Mouse (Mus musculus) neural tube, embryonic 11.5 days (tissue): ENCODE measurements around the gene Itih1. TPM values are rescaled to one million over a fixed set of nuclear protein-coding genes. Genes with fewer than 3 reads are reported as not detected.

Source experiments
- ATAC-seq: fragments of 200-750 bp; cut with Nextera tagmentation; 2 replicates; pipeline ENCODE4 v1.8.0; 2017; ENCODE audit warnings: moderate number of reproducible peaks, mild to moderate bottlenecking, moderate TSS enrichment, moderate library complexity; ENCODE audit not compliant: insufficient read depth, low FRiP score, low TSS enrichment
- DNase-seq: peaks from one replicate; pipeline ENCODE4 v3.0.0-alpha.2; 2015; ENCODE audit warnings: low spot score
- H3K27ac ChIP-seq: fragments of 300-500 bp; sonication (generic); 2 replicates; pipeline ENCODE4 v1.5.1; 2014; ENCODE audit warnings: low read depth, mild to moderate bottlenecking, low read length
- H3K27me3 ChIP-seq: fragments of 300-500 bp; sonication (generic); 2 replicates; pipeline ENCODE4 v1.6.1; 2014; ENCODE audit warnings: mild to moderate bottlenecking, low read length, mixed read lengths; ENCODE audit not compliant: control insufficient read depth, insufficient read depth
- H3K36me3 ChIP-seq: fragments of 300-500 bp; sonication (generic); 2 replicates; pipeline ENCODE4 v1.6.1; 2014; ENCODE audit warnings: mild to moderate bottlenecking, low read length, moderate library complexity, mixed read lengths; ENCODE audit not compliant: control insufficient read depth, insufficient read depth
- H3K4me1 ChIP-seq: fragments of 300-500 bp; sonication (generic); 2 replicates; pipeline ENCODE4 v1.6.1; 2014; ENCODE audit warnings: low read length, mixed read lengths; ENCODE audit not compliant: control insufficient read depth, insufficient read depth
- H3K4me2 ChIP-seq: fragments of 300-500 bp; sonication (generic); 2 replicates; pipeline ENCODE4 v1.6.1; 2014; ENCODE audit warnings: low read depth, mild to moderate bottlenecking, moderate library complexity
- H3K4me3 ChIP-seq: fragments of 300-500 bp; sonication (generic); 2 replicates; pipeline ENCODE4 v1.5.1; 2014; ENCODE audit warnings: low read depth, low read length
- H3K9ac ChIP-seq: fragments of 300-500 bp; sonication (generic); 2 replicates; pipeline ENCODE4 v1.6.1; 2014; ENCODE audit warnings: mild to moderate bottlenecking, low read length
- H3K9me3 ChIP-seq: fragments of 300-500 bp; sonication (generic); 2 replicates; pipeline ENCODE4 v1.6.1; 2016; ENCODE audit warnings: low read length; ENCODE audit not compliant: control insufficient read depth
- WGBS: fragments of 180-500 bp; shearing (Covaris S2); extraction: QIAGEN DNeasy Blood & Tissue Kit; methylation state at CpG from one replicate; pipeline ENCODE4 v1.1.7; 2014; 5-methylcytosine and 5-hydroxymethylcytosine counted together
- polyA plus RNA-seq: library from polyadenylated mRNA; unstranded; fragments of >200 nt; fragmentation: Nextera tagmentation; extraction: Ambion mirVana; gene quantifications from 2 replicates; pipeline ENCODE4 v1.2.1, GENCODE M21; 2014

Gene Itih1
- not detected in 2 replicates for polyA plus RNA-seq

- Histone ChIP-seq H3K27ac (no peak within 1 kb of the TSS), H3K36me3 (no peaks in the 10 kb centered on the region), H3K4me3 (no peak within 1 kb of the TSS), H3K9ac (no peak within 1 kb of the TSS), H3K27me3 (no peaks in the 10 kb centered on the region), H3K4me1 (no peaks in the 10 kb centered on the region), H3K4me2 (no peak within 1 kb of the TSS), H3K9me3 (no peaks in the 10 kb centered on the region)
- WGBS, result 89% methylated on average over 7 of the region's 7 CpGs
- ATAC-seq (no peak), DNase-seq (no peak)
These were observed at the start of gene Itih1 for GRCm38 (mm10) chr14:30943038-30943437. Gene Itih1, minus strand, starts transcription at chr14:30943289.

GRCm38 (mm10) chr14:30976222-30976621 lies 33.1 kb upstream of the Itih1 start:
- no peak for DNase-seq
- no peak for ATAC-seq
- 80% methylated on average over 3 of the region's 3 CpGs for WGBS
- H3K27me3 ChIP-seq, result no peaks in the 10 kb centered on the region
- H3K36me3 ChIP-seq, result peaks cover 2% of the 10 kb centered on the region; the same call in 1 of the 2 replicates
- no peaks in the 10 kb centered on the region for H3K9me3 ChIP-seq
- no peaks in the 10 kb centered on the region for H3K4me1 ChIP-seq
- H3K9ac ChIP-seq, result no peak overlapping the region
- no peak overlapping the region for H3K4me2 ChIP-seq
- H3K27ac ChIP-seq, result no peak overlapping the region
- no peak overlapping the region for H3K4me3 ChIP-seq

DNA sequence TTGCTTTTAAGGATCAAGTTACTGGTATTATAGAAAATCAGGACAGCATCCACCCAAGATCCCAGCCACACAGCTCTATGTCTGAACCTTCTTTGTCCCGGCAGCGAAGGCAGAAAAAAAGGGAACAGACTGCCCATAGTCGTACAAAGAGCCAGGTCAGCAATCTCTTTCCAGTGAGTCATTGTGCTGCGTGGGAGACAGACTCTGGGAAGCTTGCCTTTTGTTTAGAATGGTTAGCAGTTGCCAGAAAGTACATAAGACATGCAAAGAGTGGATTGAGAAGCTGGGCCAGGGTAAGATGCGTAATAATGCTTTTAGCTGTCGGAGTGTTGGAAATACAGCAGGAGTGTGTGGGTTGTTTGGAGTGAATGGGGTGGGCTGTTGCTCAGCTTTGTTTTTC lies 31.1 kb upstream of the Itih1 start:
- ATAC-seq (no peak), DNase-seq (no peak)
- Histone ChIP-seq H3K4me1 (no peaks in the 10 kb centered on the region), H3K9ac (no peak overlapping the region), H3K4me3 (no peak overlapping the region), H3K4me2 (no peak overlapping the region), H3K27me3 (no peaks in the 10 kb centered on the region), H3K27ac (0 out of 2 replicates have a peak overlapping the region, but pooled peaks have one; percentile 17), H3K36me3 (no peaks in the 10 kb centered on the region), H3K9me3 (no peaks in the 10 kb centered on the region)
- WGBS, result 64% methylated on average over 6 of the region's 6 CpGs

- Histone ChIP-seq H3K4me3 (no peak overlapping the region), H3K9ac (no peak overlapping the region), H3K36me3 (no peaks in the 10 kb centered on the region), H3K4me1 (no peaks in the 10 kb centered on the region), H3K27me3 (no peaks in the 10 kb centered on the region), H3K4me2 (no peak overlapping the region), H3K27ac (no peak overlapping the region), H3K9me3 (no peaks in the 10 kb centered on the region)
- no peak for ATAC-seq
- WGBS, result 86% methylated on average over 1 of the region's 1 CpGs
- no peak for DNase-seq
These were observed 17.3 kb upstream of the Itih1 start for GRCm38 (mm10) chr14:30960366-30960765.

DNA sequence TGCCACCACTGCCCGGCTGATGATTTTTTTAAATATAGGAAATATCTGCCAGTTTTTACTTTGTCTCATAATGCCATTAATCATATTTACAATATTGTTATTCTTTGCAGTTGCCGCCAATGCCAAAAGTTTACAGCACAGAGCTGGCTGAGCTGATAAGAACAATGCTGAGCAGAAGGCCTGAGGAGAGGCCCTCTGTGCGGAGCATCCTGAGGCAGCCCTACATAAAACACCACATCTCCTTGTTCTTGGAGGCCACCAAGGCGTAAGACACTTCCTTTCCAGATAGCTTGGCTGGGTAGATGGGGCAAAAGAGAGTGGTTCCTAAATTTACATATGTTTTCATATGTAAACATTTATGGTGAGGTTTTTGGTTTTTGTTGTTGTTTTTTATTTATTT lies 15.9 kb upstream of the Itih1 start:
- H3K4me2 ChIP-seq, result no peak overlapping the region
- DNase-seq (no peak), ATAC-seq (no peak)
- no peaks in the 10 kb centered on the region for H3K4me1 ChIP-seq
- no peaks in the 10 kb centered on the region for H3K36me3 ChIP-seq
- H3K4me3 ChIP-seq, result no peak overlapping the region
- H3K27ac ChIP-seq, result no peak overlapping the region
- WGBS, result 95% methylated on average over 4 of the region's 4 CpGs
- no peak overlapping the region for H3K9ac ChIP-seq
- no peaks in the 10 kb centered on the region for H3K9me3 ChIP-seq
- H3K27me3 ChIP-seq, result no peaks in the 10 kb centered on the region

DNA sequence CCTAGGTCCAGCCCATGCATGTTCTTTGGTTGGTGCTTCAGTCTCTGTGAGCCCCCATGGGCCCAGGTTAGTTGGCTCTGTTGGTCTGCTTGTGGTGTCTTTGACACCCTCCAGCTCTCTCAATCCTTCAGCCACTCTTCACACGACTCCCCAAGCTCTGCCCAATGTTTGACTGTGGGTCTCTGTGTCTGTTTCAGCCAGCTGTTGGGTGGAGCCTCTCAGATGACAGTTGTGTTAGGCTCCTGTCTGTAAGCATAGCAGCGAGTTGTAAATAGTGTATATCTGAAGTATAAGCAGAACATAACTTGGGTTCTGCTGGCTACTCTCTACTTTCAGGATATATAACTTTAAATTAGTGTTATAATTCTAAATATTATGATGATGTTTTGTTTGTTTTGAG lies 15.4 kb upstream of the Itih1 start:
- H3K36me3 ChIP-seq, result no peaks in the 10 kb centered on the region
- no peak for ATAC-seq

GRCm38 (mm10) chr14:30951154-30951825 lies 8.2 kb upstream of the Itih1 start, which contains the start of gene Nek4:
Gene Nek4, plus strand, starts transcription at chr14:30951377.
- Histone ChIP-seq H3K36me3 (no peaks in the 10 kb centered on the region), H3K4me2 (peak within 1 kb of the TSS; percentile 72), H3K4me1 (0 out of 2 replicates have a peak, but pooled peaks cover 4% of the 10 kb centered on the region), H3K9me3 (no peaks in the 10 kb centered on the region), H3K9ac (peak within 1 kb of the TSS; percentile 80), H3K27ac (0 out of 2 replicates have a peak within 1 kb of the TSS, but pooled peaks have one; percentile 20), H3K4me3 (peak within 1 kb of the TSS; percentile 71), H3K27me3 (no peaks in the 10 kb centered on the region)
- ATAC-seq (peak; percentile 97), DNase-seq (peak; percentile 95)
- under 1% methylated on average over 57 of the region's 57 CpGs for WGBS

More for the DNA sequence above, 15.4 kb upstream of the Itih1 start:
- Histone ChIP-seq H3K4me2 (no peak overlapping the region), H3K9me3 (no peaks in the 10 kb centered on the region), H3K4me3 (no peak overlapping the region), H3K9ac (no peak overlapping the region), H3K4me1 (no peaks in the 10 kb centered on the region), H3K27me3 (no peaks in the 10 kb centered on the region), H3K27ac (no peak overlapping the region)
- 84% methylated on average over 2 of the region's 2 CpGs for WGBS
- no peak for DNase-seq

GRCm38 (mm10) chr14:30949986-30950385 lies 6.9 kb upstream of the Itih1 start:
- Histone ChIP-seq H3K9ac (no peak overlapping the region), H3K27me3 (no peaks in the 10 kb centered on the region), H3K36me3 (no peaks in the 10 kb centered on the region), H3K4me3 (no peak overlapping the region), H3K4me2 (no peak overlapping the region), H3K4me1 (0 out of 2 replicates have a peak, but pooled peaks cover 4% of the 10 kb centered on the region), H3K27ac (no peak overlapping the region), H3K9me3 (no peaks in the 10 kb centered on the region)
- DNase-seq, result no peak
- no peak for ATAC-seq
- 94% methylated on average over 10 of the region's 10 CpGs for WGBS

DNA sequence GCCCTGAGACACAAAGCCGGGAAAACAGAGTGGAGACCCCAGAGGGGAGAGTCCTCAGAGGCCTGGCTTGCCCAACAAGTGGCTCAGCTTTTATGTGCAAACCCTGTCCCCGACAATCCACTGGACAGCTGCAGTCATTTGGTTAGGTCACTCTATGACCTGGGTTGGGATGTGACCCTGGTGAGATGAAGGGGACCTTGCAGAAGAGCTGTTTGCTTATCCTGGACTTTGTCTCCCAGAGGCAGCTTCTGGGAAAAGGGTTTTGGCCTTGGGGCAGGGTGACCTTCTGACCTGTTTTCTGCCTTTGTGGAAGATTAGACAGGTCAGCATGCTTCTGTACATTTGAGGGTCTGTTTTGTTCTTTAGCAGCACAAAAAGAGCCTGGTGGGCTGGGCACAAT lies 1.7 kb upstream of the Itih1 start:
- no peaks in the 10 kb centered on the region for H3K36me3 ChIP-seq
- no peak overlapping the region for H3K4me2 ChIP-seq
- DNase-seq (no peak), ATAC-seq (no peak)
- H3K9me3 ChIP-seq, result no peaks in the 10 kb centered on the region
- no peaks in the 10 kb centered on the region for H3K27me3 ChIP-seq
- no peak overlapping the region for H3K27ac ChIP-seq
- H3K4me1 ChIP-seq, result no peaks in the 10 kb centered on the region
- 70% methylated on average over 2 of the region's 2 CpGs for WGBS
- H3K4me3 ChIP-seq, result no peak overlapping the region
- H3K9ac ChIP-seq, result no peak overlapping the region
